In the genomic region with DNA sequence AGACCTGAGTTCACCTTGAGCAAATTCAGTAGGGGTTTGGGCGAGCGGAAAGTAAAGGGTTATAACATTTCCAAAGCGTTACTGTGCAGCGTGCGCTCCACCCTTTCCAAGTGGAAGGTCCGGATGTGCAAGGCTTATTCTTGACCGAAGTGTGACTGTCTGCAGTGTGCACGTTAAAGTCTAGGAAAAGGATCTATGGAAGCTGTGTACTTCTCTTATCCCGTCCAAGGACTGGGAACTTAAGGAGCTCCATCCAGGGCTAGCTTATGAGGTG, we compare ENCODE assay signal across 8 mouse cellular contexts. TPM values are rescaled to one million over a fixed set of nuclear protein-coding genes. Genes with fewer than 3 reads are reported as not detected.
A peak's percentile ranks its signal among the peaks of the same experiment; 100 is the strongest.
DNase-seq lines count a peak whose midpoint lies in the region; ATAC-seq and TF ChIP-seq lines count a peak whose summit lies in the region.

No protein-coding gene starts in this region.

- H3K4me2 ChIP-seq in heart, embryonic 15.5 days = peak overlapping the region; percentile 92
- peak overlapping the region; percentile 69 for H3K4me2 ChIP-seq in forebrain, embryonic 15.5 days (replicated peaks)

- in situ Hi-C loops in ES-E14 (cut with MboI; ENCODE audit: low sequenced_read_pairs in 2 of 2, unreplicated experiment in 2 of 2) = no loop called here

- no peaks in the 10 kb centered on the region for H3K9me3 ChIP-seq in heart, embryonic 15.5 days (replicated peaks)
- peaks cover 3% of the 10 kb centered on the region; the same call in 1 of the 2 replicates for H3K9me3 ChIP-seq in ES-E14 (ENCODE audit: control insufficient read depth, insufficient read depth, low read depth, low read length)
- H3K9me3 ChIP-seq in forebrain, embryonic 15.5 days = no peaks in the 10 kb centered on the region

- H3K9ac ChIP-seq in heart, embryonic 15.5 days = peak overlapping the region; percentile 84
- peak overlapping the region; percentile 97 for H3K9ac ChIP-seq in ES-E14 (ENCODE audit: insufficient read depth, low read depth, low read length, poor library complexity, severe bottlenecking)
- peak overlapping the region; percentile 78 for H3K9ac ChIP-seq in forebrain, embryonic 15.5 days (replicated peaks)

- H3K4me1 ChIP-seq in heart, embryonic 15.5 days (replicated peaks) = peaks cover 14% of the 10 kb centered on the region
- H3K4me1 ChIP-seq in ES-E14 (ENCODE audit: control insufficient read depth in 2 of 2, insufficient read depth in 2 of 2, low read length in 2 of 2, poor library complexity in 1 of 2) = no peaks in the 10 kb centered on the region; a peak in 1 of 4 replicates
- H3K4me1 ChIP-seq in forebrain, embryonic 15.5 days = peaks cover 20% of the 10 kb centered on the region

- H3K27me3 ChIP-seq in heart, embryonic 15.5 days = no peaks in the 10 kb centered on the region
- H3K27me3 ChIP-seq in forebrain, embryonic 15.5 days = no peaks in the 10 kb centered on the region

- peak overlapping the region; percentile 80 for H3K4me3 ChIP-seq in heart, embryonic 15.5 days
- H3K4me3 ChIP-seq in ES-E14 (ENCODE audit: insufficient read depth in 1 of 2, low read depth in 1 of 2, low read length in 2 of 2, poor library complexity in 1 of 2, severe bottlenecking in 1 of 2) = peak overlapping the region; percentile 85 to 93
- H3K4me3 ChIP-seq in forebrain, embryonic 15.5 days = peak overlapping the region; percentile 73
- H3K4me3 ChIP-seq in macrophage (ENCODE audit: inconsistent target) = peak overlapping the region; percentile 41

- peak; percentile 5; the same call in 1 of the 2 replicates for ATAC-seq in heart, embryonic 15.5 days (replicated peaks; ENCODE audit: insufficient number of reproducible peaks, insufficient read depth, low FRiP score, low read depth)
- ATAC-seq in forebrain, embryonic 15.5 days (replicated peaks) = no peak; the same call in 1 of the 2 replicates

- WGBS in heart, embryonic 15.5 days = under 1% methylated on average over 9 of the region's 9 CpGs
- 0% methylated on average over 9 of the region's 9 CpGs for WGBS in forebrain, embryonic 15.5 days
- WGBS in macrophage (ENCODE audit: missing documents) = under 1% methylated on average over 9 of the region's 9 CpGs

- H3K79me2 ChIP-seq in macrophage (ENCODE audit: inconsistent target) = no peaks in the 10 kb centered on the region

- no peak for DNase-seq in heart, adult 11 months
- no peak for DNase-seq in ES-E14 (ENCODE audit: low read depth, low spot score)
- no peak for DNase-seq in layer of hippocampus, postnatal 14 days (ENCODE audit: low spot score in 2 of 2)
- no peak for DNase-seq in left cerebral cortex, adult 11 months (ENCODE audit: low spot score)
- no peak for DNase-seq in adrenal gland, postnatal 25 days

- peaks cover 22% of the 10 kb centered on the region for H3K36me3 ChIP-seq in heart, embryonic 15.5 days
- H3K36me3 ChIP-seq in ES-E14 (ENCODE audit: control insufficient read depth, insufficient read depth, low read length, poor library complexity, severe bottlenecking) = peaks cover 27% of the 10 kb centered on the region
- no peaks in the 10 kb centered on the region for H3K36me3 ChIP-seq in forebrain, embryonic 15.5 days
- no peaks in the 10 kb centered on the region for H3K36me3 ChIP-seq in macrophage (ENCODE audit: inconsistent target)

- peak overlapping the region; percentile 95 for H3K27ac ChIP-seq in heart, embryonic 15.5 days
- H3K27ac ChIP-seq in ES-E14 (ENCODE audit: insufficient read depth, low read depth, low read length, poor library complexity, severe bottlenecking) (peak overlapping the region; percentile 89), macrophage (no peak overlapping the region)
- peak overlapping the region; percentile 90 for H3K27ac ChIP-seq in forebrain, embryonic 15.5 days (replicated peaks)

TF ChIP-seq in ES-E14, 5 proteins besides CTCF, POLR2A, EP300 and RAD21:
- no peak for TF ChIP-seq CHD2 (IDR thresholded peaks at IDR 0.05; ENCODE audit: low read depth, low read length)
- no peak for TF ChIP-seq HCFC1 (IDR thresholded peaks at IDR 0.05; ENCODE audit: borderline replicate concordance, insufficient read depth, low read length)
- no peak for TF ChIP-seq ZC3H11A (IDR thresholded peaks at IDR 0.05; ENCODE audit: borderline replicate concordance, low read depth, low read length)
- no peak for TF ChIP-seq MAFK (IDR thresholded peaks at IDR 0.05; ENCODE audit: insufficient read depth, low read depth, low read length)
- TF ChIP-seq ZNF384 (IDR thresholded peaks at IDR 0.05; ENCODE audit: low read depth, low read length) = no peak

RNA-seq across cellular contexts. Expression of a gene that starts 0.9 kb away (rescaled TPM):
- polyA plus RNA-seq in heart, embryonic 15.5 days (2015; fragmentation: Nextera tagmentation; extraction: Ambion mirVana) = 99.5 and 102 TPM in 2 replicates
- 123 and 158 TPM in 2 replicates for total RNA-seq in ES-E14 (2012; rRNA removed)
- 105 and 118 TPM in 2 replicates for polyA plus RNA-seq in forebrain, embryonic 15.5 days (2015; fragmentation: Nextera tagmentation; extraction: Ambion mirVana)
- 1 to 10 TPM in 23 of 26 experiments, under 1 TPM in 1, not detected in 2; 1.00 to 7.8 (median 2.0) TPM for total RNA-seq in macrophage (2018; cell fraction: chromatin; rRNA removed)
- total RNA-seq in macrophage (2018; cell fraction: cytosol; rRNA removed) = 1 to 10 TPM; 3.2 to 9.7 (median 6.7) TPM
- 10 to 100 TPM in 1 of 26 experiments, 1 to 10 TPM in 25; 1.4 to 19.8 (median 2.9) TPM for total RNA-seq in macrophage (2018; cell fraction: nucleus; rRNA removed)
- polyA plus RNA-seq in macrophage (2018) = 4.8 to 28.4 TPM (median 5.8 TPM) in 3 replicates
- total RNA-seq in layer of hippocampus, postnatal 14 days (2021) = 10 to 100 TPM; 31.4 to 32.6 TPM
- 24.5 and 33.5 TPM in 2 replicates for total RNA-seq in adrenal gland, postnatal 25 days (2021)
